Mouse (Mus musculus): ENCODE data around the gene Grk6.
A peak's percentile ranks its signal among the peaks of the same experiment; 100 is the strongest.
"Not testable (repeated sequence)": the region's sequence is repeated elsewhere in the genome, so short reads cannot be mapped to it uniquely, and the experiment has no call there.

Gene Grk6

DNA sequence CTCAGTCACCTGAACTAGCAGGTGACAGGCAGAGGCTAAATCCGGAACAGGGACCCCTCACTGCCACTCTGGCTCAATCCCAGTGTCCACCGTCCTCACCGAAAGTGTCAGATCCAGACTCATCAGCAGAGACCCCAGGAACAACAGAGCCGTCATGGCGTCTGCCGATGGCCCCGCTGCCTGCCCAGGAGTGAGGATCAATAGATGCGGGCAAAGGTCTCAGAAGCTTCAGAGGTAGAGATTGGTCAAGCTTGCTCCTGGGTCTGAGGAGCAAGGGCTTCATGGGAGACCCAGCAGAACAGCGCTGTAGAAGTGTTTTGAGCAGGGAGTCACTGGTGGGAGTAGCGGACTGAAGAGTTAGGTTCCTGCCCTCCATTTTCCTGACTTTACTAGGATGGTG lies 18.3 kb upstream of the Grk6 start, which contains the start of gene F12:
Gene F12, minus strand, starts transcription at position 181 of the 400 bp plus-strand sequence.
- DNase-seq (ENCODE audit: low spot score) = no peak

DNA sequence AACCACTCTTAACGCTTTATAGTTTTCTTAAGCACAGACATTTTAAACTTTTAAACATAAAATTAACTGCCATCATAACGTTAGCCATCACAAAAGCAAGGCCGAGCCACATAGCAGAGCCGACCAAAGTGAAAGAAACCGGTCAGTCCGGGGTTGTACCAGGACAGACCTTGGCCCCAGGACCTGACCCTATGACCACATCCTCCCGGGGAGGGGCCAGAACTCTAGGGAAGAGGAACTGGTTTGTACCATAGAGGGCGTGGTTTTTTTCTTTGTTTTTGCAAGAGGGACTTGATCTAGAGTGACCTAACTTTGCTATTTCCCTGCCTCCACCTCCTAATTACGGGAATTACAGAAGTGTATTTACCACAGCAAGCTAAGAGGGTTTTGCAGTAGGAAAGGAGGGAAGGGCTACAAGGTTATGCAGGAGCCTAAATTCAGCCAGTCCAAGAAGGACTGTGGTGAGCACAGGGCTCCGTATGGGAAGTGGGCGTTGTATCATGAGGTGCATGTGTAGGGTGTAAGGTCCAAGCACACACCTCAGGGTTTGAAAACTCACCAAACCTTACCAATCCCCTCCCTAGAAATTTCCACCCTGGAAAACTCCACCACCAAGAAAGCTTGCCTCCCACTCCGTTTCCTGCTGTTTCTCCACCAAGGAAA lies 15.5 kb upstream of the Grk6 start:
- DNase-seq (ENCODE audit: low spot score) = no peak

DNA sequence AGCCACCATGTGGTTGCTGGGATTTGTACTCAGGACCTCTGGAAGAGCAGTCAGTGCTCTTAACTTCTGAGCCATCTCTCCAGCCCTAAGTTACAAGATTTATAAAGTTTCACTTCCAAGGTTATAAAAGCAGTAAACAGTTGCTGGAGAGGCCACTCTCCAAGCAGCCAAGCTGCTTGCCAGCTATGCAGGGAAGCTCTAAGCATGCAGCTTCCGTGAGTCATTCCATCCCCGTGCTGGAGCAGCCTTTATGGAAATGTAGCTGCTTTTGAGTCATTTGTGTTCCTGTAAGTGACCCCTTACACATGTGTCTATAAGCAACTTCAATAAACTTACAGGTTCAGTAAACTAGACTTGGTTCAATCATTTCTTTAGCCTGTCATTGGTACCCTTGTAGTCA lies 14.3 kb upstream of the Grk6 start:
- DNase-seq (ENCODE audit: low spot score) = no peak

DNA sequence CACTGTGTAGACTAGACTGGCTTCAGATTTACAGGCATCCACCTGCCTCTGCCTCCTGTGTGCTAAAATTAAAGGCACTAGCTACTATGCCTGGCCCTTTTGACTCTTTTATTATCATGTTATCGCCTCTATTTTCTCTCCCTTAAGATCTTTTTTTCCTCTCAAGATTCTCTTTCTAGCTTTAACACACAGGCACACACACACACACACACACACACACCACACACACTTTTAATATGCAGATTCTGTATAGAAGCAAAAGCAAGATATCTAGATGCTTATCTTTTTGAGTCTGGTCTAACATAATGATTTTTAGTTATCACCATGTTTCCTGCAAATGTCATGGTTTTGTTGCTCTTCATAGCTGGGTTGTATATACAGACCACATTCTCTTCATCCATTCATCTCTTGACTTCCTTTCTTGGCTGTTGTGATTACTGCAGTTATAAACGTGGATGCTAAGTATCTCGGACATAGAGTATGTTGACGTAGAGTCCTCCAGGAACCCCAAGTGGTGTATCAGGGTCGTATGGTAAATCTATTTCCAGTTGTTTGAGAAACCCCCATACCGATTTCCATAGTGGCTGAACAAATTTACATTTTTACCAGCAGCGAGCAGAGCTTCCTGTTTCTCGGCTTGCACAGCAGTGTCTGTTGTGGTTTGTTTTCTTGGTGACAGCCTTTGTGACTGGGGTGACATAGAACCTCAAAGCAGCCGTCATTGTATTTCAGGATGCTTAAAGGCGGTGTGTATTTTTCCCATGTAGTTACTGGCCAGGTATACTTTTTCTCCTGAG lies 12.8 kb upstream of the Grk6 start:
- no peak for DNase-seq (ENCODE audit: low spot score)

DNA sequence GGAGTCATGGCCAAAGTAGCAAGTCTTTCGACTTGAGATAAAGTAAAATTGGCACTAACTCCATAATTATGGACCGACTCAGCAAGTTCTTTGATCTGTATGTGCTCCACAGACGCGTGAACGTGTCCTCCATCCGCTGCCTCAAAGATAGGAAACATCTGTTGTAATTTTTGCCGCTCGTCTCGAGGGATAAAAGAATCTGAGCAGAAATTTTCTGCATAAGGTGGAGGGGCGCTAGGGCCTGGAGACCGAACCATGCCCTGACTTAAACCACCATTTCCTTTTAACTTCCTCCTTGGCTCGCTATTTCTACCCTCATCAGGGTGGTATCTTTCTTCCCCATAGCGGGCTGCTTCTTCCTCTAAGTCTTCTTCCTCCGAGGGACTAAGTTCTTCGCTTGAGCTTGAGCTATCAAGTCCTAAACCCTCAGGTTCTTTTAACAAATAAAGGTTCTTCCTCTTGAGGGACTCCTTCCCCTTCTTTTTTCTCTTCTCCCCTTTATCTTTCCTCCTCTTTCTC lies 7.7 kb upstream of the Grk6 start:
- DNase-seq (ENCODE audit: low spot score) = not testable (repeated sequence)

DNA sequence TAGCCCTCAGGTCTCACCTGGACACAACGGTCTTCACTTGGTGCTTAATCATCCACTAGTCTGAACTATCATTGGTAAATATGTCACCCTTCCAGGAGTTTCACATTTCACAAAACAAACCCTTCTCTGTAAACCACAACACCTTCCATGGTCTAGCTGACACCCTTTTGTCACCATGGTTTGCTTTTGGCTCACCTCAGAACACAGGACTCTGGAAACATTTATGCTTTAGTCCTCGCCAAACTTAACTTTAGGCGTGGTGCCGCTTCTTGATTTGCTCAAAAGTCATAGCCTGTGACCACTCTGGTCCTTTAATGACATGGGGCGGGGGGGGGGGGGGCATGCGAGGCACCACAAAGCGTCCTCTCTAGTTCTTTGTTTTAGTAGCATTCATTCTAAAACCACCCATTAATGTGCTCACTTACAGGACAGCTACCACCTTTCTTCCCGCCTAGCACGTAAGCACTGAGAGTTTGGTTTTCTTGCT lies 1.0 kb upstream of the Grk6 start:
- DNase-seq (ENCODE audit: low spot score) = no peak

DNA sequence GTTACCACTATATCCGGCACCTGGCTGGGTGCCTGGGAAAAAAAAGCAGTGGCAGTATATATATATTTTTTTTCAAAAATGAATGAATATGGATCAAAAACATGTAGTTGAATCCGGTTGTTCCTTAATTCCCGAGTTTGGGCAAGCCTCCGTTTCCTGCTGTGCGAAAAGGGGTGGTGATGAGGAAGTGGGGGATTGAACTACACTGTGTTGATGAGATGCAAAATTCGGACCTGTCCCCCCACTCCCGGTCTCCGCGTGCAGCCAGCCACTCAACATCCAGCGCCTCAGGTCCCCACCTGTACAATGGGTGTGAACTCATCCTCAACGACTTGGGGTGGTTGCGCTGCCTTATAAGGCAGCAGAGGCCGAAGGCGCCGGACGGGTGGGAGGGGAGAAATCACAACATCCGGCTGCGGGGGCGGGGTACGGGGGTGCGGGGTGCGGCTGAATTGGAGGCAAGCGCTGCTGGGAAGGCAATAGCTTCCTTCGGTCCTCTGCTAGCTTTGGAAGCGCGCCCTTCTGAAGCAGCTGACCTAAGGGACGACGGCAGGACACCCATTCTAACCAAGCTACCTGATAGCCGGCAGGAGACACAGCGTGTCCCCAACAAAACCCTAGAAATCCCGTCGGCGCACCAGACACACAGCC lies 461 bp upstream of the Grk6 start:
- DNase-seq (ENCODE audit: low spot score) = no peak

DNA sequence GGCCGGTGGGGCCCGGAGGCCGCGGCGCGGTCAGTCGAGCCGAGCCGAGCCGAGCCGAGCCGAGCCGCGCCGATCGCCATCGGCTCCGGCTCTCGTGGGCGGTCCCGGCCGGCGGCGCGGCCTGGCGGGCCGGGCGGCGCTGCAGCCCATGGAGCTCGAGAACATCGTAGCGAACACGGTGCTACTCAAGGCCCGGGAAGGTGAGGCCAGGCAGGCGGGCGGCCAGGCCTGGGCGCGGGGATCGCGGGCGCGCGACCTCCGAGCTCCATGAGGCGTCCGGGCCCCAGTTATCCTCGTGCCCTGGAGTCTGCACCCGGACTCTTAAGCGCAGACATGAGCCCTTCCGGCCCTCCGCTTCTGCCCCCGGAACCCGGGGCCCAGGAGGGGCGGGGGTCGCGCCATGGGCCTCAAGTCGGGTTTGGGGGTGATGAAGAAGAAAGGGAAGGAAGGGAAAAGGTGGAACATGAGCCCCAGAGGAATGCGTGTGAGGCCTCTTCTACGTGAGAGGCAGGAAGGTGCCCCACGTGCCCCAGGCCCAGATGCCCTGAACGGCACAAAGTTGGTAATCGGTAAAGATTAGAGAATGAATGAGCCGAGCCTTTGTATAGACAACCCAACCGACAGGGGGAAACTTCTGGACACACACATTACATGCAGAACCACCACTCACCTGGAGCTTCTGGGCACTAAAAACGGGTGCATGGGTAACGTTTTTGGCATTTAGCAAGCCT lies 654 bp downstream of the Grk6 start:
- peak; percentile 49 for DNase-seq (ENCODE audit: low spot score)

DNA sequence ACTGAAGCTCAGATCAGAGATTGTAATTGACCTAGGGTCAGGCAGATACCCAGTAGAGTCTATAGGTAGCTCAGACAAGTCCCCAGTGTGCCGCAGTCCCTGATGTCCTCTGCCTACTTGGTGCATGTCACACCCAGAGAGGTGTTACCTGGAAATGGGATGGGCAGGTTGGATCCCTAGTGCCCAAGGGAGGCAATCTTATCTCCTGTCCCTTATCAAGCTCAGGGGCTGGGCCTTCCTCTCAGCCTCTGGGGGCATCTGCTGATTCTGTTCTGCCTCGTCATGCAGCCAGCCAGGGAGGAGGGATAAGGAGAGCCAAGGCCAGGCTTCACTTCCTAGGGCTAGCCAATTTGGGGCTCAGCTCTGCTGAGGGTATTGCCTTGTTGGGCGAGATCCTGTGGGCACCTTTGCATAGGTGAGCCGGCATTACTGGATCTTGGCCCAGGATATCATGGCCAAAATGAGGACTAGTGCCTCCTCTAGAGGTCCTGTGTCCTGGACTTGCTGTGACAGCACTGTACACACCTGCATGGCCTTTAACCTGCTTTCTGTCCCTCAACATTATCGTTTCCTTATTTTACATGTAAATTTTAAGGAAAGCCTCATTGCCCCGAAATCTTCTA lies 1.7 kb downstream of the Grk6 start:
- DNase-seq (ENCODE audit: low spot score) = peak; percentile 79

DNA sequence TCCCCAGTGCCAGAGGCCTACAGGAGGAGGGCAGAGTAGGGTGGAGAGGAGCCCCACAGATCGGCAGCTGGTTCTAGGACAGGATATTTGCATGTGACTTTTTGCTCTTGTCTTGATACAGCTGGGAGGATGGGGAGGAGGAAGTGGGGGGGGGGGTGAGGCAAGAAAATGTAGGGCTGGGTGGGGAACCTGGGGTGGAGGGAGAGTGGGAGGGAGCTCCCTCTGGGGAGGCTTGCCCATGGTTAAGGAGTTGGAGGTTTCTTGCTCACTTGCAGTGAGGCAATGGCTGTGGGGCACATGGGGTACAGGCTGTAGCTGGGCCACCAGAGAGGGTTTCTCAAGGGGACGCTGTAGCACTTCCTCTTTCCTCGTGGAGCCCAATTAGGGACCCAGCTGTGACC lies 2.7 kb downstream of the Grk6 start:
- DNase-seq (ENCODE audit: low spot score) = no peak

DNA sequence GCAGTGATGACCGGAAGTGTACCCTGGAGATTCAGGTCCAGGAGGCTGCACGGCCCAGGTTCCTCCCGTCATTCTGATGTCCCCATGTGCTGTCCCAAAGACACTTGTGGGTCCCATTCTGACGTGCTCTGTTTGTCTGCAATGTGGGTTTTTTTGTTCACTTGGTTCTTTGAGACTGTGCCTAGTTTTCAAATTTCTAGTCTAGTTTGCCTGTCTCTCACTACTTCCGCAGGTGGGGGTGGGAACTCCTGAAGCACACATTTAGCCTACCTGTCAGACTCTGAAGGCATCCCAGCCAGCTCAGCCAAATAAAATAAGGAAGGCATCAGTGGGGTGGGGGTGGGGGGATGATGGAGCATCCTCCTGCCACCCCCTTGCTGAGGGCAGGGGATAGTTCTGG lies 3.3 kb downstream of the Grk6 start:
- DNase-seq (ENCODE audit: low spot score) = no peak

DNA sequence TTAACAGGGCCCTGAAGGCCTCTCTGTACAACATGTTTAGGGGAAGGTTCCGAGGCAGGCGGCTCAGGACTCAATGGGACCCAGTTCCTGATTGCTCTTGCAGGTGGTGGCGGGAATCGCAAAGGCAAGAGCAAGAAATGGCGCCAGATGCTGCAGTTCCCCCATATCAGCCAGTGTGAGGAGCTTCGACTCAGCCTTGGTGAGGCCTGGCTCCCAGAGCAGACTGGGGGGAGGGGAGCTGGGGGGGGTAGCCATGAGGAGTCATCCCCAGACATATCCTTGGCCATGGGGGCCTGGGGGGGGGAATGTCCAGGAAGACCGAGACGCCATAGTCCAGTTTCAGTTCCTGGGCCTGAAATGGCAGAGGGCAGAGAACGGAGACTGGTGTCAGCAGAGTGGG lies 4.3 kb downstream of the Grk6 start:
- no peak for DNase-seq (ENCODE audit: low spot score)

DNA sequence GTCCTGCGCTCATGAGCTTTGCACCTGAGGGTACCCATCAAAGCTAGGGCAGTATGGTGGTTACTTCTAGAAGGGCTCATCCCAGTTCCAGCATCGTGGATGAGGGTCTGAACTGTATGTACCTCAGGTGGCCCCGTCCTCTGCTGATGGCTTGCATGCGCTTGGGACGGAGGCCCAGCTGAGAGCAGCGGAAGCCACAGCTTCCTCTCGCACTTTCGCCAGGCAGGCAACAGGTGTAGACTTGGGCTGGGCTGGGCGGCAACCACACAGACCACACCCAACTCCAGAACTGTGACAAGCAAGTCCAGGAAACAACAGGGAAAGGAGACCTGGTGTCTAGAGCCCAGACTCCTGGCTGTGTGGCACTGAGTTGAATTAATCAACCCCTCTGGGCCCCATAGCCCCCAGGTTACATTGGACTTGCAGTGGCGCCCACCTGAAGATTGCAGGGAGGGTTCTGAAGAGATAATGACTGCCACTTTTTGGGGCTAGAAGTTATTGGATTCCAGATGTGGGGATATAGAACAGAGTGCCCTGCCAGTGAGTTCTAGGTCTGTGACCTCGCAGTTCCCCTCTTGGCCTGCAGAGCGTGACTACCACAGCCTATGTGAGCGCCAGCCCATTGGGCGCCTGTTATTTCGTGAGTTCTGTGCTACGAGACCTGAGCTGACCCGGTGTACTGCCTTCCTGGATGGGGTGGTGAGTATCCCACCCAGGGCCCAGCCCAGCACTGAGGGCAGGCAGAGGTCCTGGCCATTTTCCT lies 5.0 kb downstream of the Grk6 start:
- DNase-seq (ENCODE audit: low spot score) = no peak

DNA sequence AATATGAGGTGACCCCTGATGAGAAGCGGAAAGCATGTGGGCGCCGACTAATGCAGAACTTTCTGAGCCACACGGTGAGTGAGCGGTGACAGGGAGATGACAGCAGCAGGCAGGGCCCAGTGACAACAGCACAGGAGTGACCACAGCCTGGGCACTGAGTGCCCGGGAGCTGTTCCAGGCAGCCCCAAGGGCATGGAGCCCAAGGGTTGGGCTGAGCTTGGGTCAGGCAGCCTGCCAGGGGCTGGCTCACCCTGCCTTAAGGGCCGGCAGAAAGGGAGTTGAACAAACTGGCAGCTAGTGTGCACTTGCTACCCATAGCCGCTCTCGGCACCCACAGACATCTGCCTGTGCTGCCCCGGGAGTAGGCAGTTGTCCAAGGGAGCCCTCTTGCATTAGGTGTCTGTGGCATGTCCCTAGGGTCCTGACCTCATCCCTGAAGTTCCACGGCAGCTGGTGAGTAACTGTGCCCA lies 5.7 kb downstream of the Grk6 start:
- no peak for DNase-seq (ENCODE audit: low spot score)

DNA sequence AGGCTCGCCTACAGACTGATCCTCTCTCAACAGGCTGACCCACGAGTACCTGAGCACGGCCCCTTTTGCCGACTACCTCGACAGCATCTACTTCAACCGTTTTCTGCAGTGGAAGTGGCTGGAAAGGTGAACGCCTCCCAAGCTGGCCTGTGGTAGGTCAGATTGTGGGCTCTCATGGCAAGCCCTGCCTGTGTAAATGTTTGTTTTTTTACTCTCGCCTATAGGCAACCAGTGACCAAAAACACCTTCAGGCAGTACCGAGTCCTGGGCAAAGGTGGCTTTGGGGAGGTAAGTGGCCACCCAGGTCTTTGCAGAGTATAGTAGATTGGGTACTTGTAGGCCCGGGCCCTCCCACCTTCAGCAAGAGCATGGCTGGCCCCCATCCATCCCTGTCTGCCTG lies 6.4 kb downstream of the Grk6 start:
- no peak for DNase-seq (ENCODE audit: low spot score)

DNA sequence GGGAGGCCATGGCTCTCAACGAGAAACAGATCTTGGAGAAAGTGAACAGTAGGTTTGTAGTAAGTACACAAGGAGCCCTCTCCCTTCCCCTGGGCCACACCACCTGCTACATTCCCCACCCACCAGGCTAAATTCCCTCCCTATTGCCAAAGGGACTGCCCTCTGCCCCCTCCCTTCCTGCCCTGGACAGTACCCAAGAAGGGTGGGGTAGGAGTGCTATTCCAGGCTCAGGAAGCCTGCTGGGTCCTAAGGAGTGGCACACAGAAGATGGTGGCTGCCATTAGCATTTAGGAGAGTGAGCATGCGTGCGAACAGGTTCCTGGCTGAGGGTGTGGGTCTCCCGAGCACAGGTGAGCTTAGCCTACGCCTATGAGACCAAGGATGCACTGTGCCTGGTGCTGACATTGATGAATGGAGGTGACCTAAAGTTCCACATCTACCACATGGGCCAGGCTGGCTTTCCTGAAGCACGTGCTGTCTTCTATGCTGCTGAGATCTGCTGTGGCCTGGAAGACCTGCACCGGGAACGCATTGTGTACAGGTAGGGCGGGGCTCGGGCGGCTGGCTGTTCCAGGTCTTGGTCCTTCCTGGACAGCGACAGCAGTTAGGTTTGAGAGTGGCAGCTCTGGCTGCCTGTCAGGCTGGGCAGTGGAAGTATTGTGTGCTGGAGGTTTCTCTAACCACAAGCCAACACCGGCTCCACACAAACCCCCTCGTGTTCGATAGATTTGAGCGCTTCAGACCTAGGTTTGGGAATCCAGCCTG lies 7.1 kb downstream of the Grk6 start:
- DNase-seq (ENCODE audit: low spot score) = no peak

DNA sequence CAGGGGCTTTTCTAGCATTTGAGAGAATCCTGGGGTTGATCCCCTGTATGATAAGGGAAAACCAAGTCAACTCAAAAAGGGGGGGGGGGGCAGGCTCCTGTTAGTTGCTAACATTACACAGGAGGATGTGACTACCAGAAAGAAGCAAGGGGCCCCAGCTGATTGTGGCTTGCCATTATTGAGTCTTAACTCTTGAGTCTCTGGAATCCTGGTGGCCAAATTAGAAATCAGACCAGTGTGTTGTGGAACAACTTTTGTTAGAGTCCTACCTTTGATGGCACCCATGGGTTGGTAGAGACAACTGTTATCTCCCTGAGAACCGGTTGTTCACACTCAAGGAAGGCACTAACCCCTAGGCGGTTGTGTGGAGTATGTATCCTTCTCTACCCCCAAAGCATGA lies 18.1 kb downstream of the Grk6 start:
- no peak for DNase-seq (ENCODE audit: low spot score)

DNA sequence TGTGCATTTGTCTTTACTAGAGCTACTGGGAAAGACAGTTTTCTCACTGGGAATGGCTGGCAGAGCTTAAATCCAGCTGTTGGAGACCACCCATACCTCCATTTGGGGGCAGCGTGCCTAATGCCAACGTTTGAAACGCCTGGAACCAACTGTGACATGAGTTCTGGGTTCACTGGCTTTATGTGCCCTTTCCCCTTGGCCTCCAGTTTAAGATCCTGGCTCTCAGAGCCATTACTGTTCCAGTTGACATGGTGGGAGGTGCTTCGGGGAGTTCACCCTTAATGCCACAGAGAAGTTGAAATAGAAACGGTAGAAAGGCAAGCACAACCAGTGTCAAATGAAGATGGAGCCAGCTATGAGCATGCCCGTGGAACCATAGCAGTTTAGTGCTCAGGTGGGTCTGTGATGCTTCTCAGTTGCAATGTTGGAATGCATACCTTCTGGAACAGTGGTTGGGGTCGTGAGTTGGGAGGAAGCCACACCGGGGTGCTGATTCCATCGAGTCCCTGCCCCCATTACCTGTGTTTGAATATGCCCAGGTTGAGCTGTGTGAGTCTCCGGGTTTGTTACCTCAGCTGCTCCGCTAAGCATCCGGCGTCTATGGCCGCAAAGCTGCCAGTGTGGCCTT lies 18.6 kb downstream of the Grk6 start:
- no peak for DNase-seq (ENCODE audit: low spot score)

Data from c-Kit-positive CD71-positive TER-119-positive erythroid progenitor cells, embryonic 14.5 days (primary cell).